12 mouse cellular contexts compared by ENCODE assay signal in genomic region chr16:36720194-36721055, GRCm38 (mm10). TPM values are rescaled to one million over a fixed set of nuclear protein-coding genes. Genes with fewer than 3 reads are reported as not detected.
A peak's percentile ranks its signal among the peaks of the same experiment; 100 is the strongest.
DNase-seq lines count a peak whose midpoint lies in the region; ATAC-seq and TF ChIP-seq lines count a peak whose summit lies in the region.
"Had no signal": no experiment of that assay in that cellular context is flagged by ENCODE, and none has a peak within 500 bp of the region (broad histone marks: within the 10 kb centered on the region; RNA-seq: fewer than 3 reads in every experiment).

No protein-coding gene starts in this region.

- no peak for DNase-seq in neural tube, embryonic 11.5 days (ENCODE audit: low spot score)
- no peak for DNase-seq in neural tube, embryonic 10.5 days (ENCODE audit: extremely low spot score, low spot score)
- peak; percentile 49 for DNase-seq in induced T-regulatory cell, adult 2 months (ENCODE audit: low read depth)
- no peak for DNase-seq in stomach, postnatal 0 days (ENCODE audit: low spot score)
- DNase-seq in cerebellum, postnatal 25 days, result no peak
- no peak for DNase-seq in cerebellum, adult 11-12 months
- DNase-seq: heart, adult 18-20 months; kidney, postnatal 14 days had no signal

- H3K9ac ChIP-seq in forebrain, embryonic 13.5 days, result no peak overlapping the region
- H3K9ac ChIP-seq in forebrain, embryonic 12.5 days, result no peak overlapping the region
- no peak overlapping the region for H3K9ac ChIP-seq in neural tube, embryonic 11.5 days (ENCODE audit: low read length)
- no peak overlapping the region for H3K9ac ChIP-seq in stomach, postnatal 0 days (ENCODE audit: low read length)
- H3K9ac ChIP-seq: embryonic facial prominence, embryonic 15.5 days; stomach, embryonic 15.5 days had no signal

- H3K36me3 ChIP-seq in forebrain, embryonic 13.5 days (ENCODE audit: poor library complexity, severe bottlenecking), result no peaks in the 10 kb centered on the region
- H3K36me3 ChIP-seq in forebrain, embryonic 12.5 days (replicated peaks), result no peaks in the 10 kb centered on the region
- no peaks in the 10 kb centered on the region for H3K36me3 ChIP-seq in neural tube, embryonic 11.5 days (ENCODE audit: control insufficient read depth, insufficient read depth, low read length)
- no peaks in the 10 kb centered on the region for H3K36me3 ChIP-seq in stomach, postnatal 0 days (ENCODE audit: control insufficient read depth, insufficient read depth, low read length)
- H3K36me3 ChIP-seq: embryonic facial prominence, embryonic 15.5 days; stomach, embryonic 15.5 days had no signal

- H3K4me2 ChIP-seq in forebrain, embryonic 13.5 days, result no peak overlapping the region
- H3K4me2 ChIP-seq in forebrain, embryonic 12.5 days, result no peak overlapping the region
- H3K4me2 ChIP-seq in neural tube, embryonic 11.5 days (ENCODE audit: low read depth), result peak overlapping the region; percentile 1; the same call in 1 of the 2 replicates
- no peak overlapping the region for H3K4me2 ChIP-seq in stomach, postnatal 0 days (replicated peaks; ENCODE audit: low read depth)
- H3K4me2 ChIP-seq: embryonic facial prominence, embryonic 15.5 days; stomach, embryonic 15.5 days had no signal

- no peak overlapping the region for H3K27ac ChIP-seq in forebrain, embryonic 13.5 days
- H3K27ac ChIP-seq in forebrain, embryonic 12.5 days, result no peak overlapping the region
- no peak overlapping the region for H3K27ac ChIP-seq in neural tube, embryonic 11.5 days (ENCODE audit: low read depth, low read length)
- H3K27ac ChIP-seq in stomach, postnatal 0 days (replicated peaks), result no peak overlapping the region
- H3K27ac ChIP-seq: embryonic facial prominence, embryonic 15.5 days; stomach, embryonic 15.5 days had no signal

- WGBS in forebrain, embryonic 13.5 days, result 55% methylated on average over 13 of the region's 13 CpGs
- WGBS in forebrain, embryonic 12.5 days, result 57% methylated on average over 13 of the region's 13 CpGs
- WGBS in neural tube, embryonic 11.5 days, result 45% methylated on average over 13 of the region's 13 CpGs
- WGBS in stomach, postnatal 0 days, result 73% methylated on average over 13 of the region's 13 CpGs

- no peaks in the 10 kb centered on the region for H3K9me3 ChIP-seq in forebrain, embryonic 13.5 days (replicated peaks)
- no peaks in the 10 kb centered on the region for H3K9me3 ChIP-seq in forebrain, embryonic 12.5 days
- no peaks in the 10 kb centered on the region for H3K9me3 ChIP-seq in neural tube, embryonic 11.5 days (ENCODE audit: control insufficient read depth, low read length)
- no peaks in the 10 kb centered on the region for H3K9me3 ChIP-seq in stomach, postnatal 0 days (ENCODE audit: control insufficient read depth, low read length)
- H3K9me3 ChIP-seq: embryonic facial prominence, embryonic 15.5 days; stomach, embryonic 15.5 days had no signal

- ATAC-seq in forebrain, embryonic 13.5 days, result 0 out of 2 replicates have a peak, but pooled peaks have one; percentile 36
- ATAC-seq in forebrain, embryonic 12.5 days (ENCODE audit: low FRiP score), result no peak
- ATAC-seq in neural tube, embryonic 11.5 days (ENCODE audit: insufficient read depth, low FRiP score, low TSS enrichment), result no peak
- no peak for ATAC-seq in stomach, postnatal 0 days (ENCODE audit: low FRiP score, low TSS enrichment)

- no peak for TF ChIP-seq EP300 in stomach, postnatal 0 days (optimal IDR thresholded peaks at IDR 0.05)

- no peaks in the 10 kb centered on the region for H3K27me3 ChIP-seq in forebrain, embryonic 13.5 days
- H3K27me3 ChIP-seq in forebrain, embryonic 12.5 days, result no peaks in the 10 kb centered on the region
- no peaks in the 10 kb centered on the region for H3K27me3 ChIP-seq in neural tube, embryonic 11.5 days (ENCODE audit: control insufficient read depth, insufficient read depth, low read length)
- H3K27me3 ChIP-seq in stomach, postnatal 0 days (ENCODE audit: control insufficient read depth, insufficient read depth, low read length), result no peaks in the 10 kb centered on the region
- H3K27me3 ChIP-seq: embryonic facial prominence, embryonic 15.5 days; stomach, embryonic 15.5 days had no signal

- no peak overlapping the region for H3K4me3 ChIP-seq in forebrain, embryonic 13.5 days
- H3K4me3 ChIP-seq in forebrain, embryonic 12.5 days (replicated peaks), result no peak overlapping the region
- H3K4me3 ChIP-seq in neural tube, embryonic 11.5 days (ENCODE audit: low read depth, low read length), result no peak overlapping the region
- no peak overlapping the region for H3K4me3 ChIP-seq in stomach, postnatal 0 days (ENCODE audit: low read depth, low read length)
- H3K4me3 ChIP-seq: embryonic facial prominence, embryonic 15.5 days; stomach, embryonic 15.5 days had no signal

- peak; percentile 56 for TF ChIP-seq CTCF in stomach, postnatal 0 days (IDR thresholded peaks at IDR 0.05; ENCODE audit: low read depth)

- H3K4me1 ChIP-seq in forebrain, embryonic 13.5 days, result peaks cover 7% of the 10 kb centered on the region
- no peaks in the 10 kb centered on the region for H3K4me1 ChIP-seq in forebrain, embryonic 12.5 days
- H3K4me1 ChIP-seq in neural tube, embryonic 11.5 days (ENCODE audit: control insufficient read depth, insufficient read depth, low read length), result no peaks in the 10 kb centered on the region; the same call in 1 of the 2 replicates
- no peaks in the 10 kb centered on the region for H3K4me1 ChIP-seq in stomach, postnatal 0 days (replicated peaks; ENCODE audit: control insufficient read depth, insufficient read depth)
- H3K4me1 ChIP-seq: embryonic facial prominence, embryonic 15.5 days; stomach, embryonic 15.5 days had no signal

RNA-seq across cellular contexts. Expression of gene Ildr1, which starts 26.6 kb away (rescaled TPM):
- not detected in 2 replicates for polyA plus RNA-seq in forebrain, embryonic 13.5 days (2015; fragmentation: Nextera tagmentation; extraction: Ambion mirVana)
- polyA plus RNA-seq in forebrain, embryonic 12.5 days (2016; fragmentation: Nextera tagmentation; extraction: Ambion mirVana), result 0.51 and 1.0 TPM in 2 replicates
- 0.11 TPM in 1 of 2 replicates, not detected in the other for polyA plus RNA-seq in neural tube, embryonic 11.5 days (2014; fragmentation: Nextera tagmentation; extraction: Ambion mirVana)
- 2.5 TPM in 2 replicates for polyA plus RNA-seq in stomach, postnatal 0 days (2015; fragmentation: Nextera tagmentation; extraction: Ambion mirVana)

RNA-seq across cellular contexts. Expression of gene Cd86, which starts 54.5 kb away (rescaled TPM):
- polyA plus RNA-seq in forebrain, embryonic 13.5 days (2015; fragmentation: Nextera tagmentation; extraction: Ambion mirVana), result 0.77 and 0.85 TPM in 2 replicates
- 0.68 and 1.3 TPM in 2 replicates for polyA plus RNA-seq in forebrain, embryonic 12.5 days (2016; fragmentation: Nextera tagmentation; extraction: Ambion mirVana)
- polyA plus RNA-seq in neural tube, embryonic 11.5 days (2014; fragmentation: Nextera tagmentation; extraction: Ambion mirVana), result 0.78 and 0.92 TPM in 2 replicates
- 1.5 and 2.0 TPM in 2 replicates for polyA plus RNA-seq in stomach, postnatal 0 days (2015; fragmentation: Nextera tagmentation; extraction: Ambion mirVana)
